Mouse (Mus musculus) C3H10T1/2 (cell line): ENCODE data around the gene Olfr1239. TPM values are rescaled to one million over a fixed set of nuclear protein-coding genes. Genes with fewer than 3 reads are reported as not detected.

Source experiments
- polyA plus RNA-seq, 2 experiments: library from polyadenylated mRNA; unstranded; fragments of >200 nt; fragmentation: generic; extraction: Trizol; gene quantifications; one replicate each; pipeline ENCODE4 v1.2.1; 2012; ENCODE audit warnings: missing spikeins in 2 of 2

Olfr1239 gene
- polyA plus RNA-seq = not detected

DNA sequence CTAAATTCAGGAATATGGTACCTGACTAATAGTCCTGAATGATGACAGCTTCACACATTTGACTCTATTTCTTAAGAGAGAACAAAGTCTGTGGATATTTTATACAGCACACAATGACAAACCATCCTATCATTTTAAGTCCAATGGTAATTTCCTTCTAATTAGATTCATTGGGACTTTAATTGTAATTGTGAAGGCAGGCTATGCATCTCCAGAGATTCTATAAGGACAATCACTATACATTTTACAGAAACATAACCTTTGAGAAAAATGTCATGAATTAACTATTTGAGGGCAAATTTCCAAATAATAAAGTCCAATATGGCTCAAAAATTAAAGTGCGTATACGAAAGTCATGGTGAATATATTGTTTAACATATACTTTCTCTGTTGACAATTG, at the start of gene Olfr1239:
TSS of gene Olfr1239 (minus strand) at position 101 of the 400 bp plus-strand sequence.

DNA sequence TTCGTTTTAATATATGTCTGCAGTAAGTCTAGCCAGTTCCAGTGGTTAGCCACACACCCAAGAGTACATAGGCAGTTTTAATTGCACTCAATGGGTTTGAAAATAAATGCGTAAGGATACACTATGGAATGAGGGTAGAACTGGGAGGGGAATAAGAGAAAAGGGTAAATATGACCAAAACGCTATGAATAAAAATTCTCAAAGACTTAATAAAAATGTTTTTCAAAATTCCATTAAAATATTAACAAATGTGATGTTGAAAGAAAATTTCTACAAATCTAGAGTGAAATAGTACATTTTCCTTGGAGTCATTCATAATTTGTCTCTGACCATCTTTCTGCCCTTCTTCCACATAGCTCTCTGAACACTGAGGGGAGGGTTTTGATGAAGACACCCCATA, 22.7 kb upstream of the Olfr1239 start, which contains the start of gene Olfr1240:
TSS of gene Olfr1240 (minus strand) at position 101 of the 400 bp plus-strand sequence.

DNA sequence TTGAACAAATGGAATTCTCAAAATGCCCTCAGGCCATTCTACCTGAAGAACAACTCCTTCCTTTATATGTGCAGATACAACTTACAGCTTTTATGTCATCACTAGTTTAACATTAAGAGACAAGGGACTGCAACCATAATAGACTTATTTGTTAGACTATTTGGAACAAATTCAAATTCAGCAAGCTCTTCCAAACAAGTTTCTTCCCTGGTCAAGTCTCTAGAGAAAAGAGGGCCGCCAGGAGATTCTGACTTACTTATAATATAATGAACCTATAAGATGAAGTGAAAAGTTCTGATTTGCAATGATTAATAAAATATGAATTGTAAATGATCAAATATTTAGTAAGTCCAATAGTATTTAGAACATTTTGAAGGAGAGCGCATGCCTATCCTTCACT, 10.6 kb downstream of the Olfr1239 start, which contains the start of gene Olfr1238:
TSS of gene Olfr1238 (minus strand) at position 101 of the 400 bp plus-strand sequence.

Other genes starting within 250 kb of the Olfr1239 start
- gene Olfr1225, start 245.7 kb downstream of the Olfr1239 start, polyA plus RNA-seq = not detected
- gene Olfr1226, start 220.4 kb downstream of the Olfr1239 start, polyA plus RNA-seq = not detected
- gene Olfr1228, start 166.3 kb downstream of the Olfr1239 start, polyA plus RNA-seq = not detected
- not detected for gene Olfr1229, start 132.4 kb downstream of the Olfr1239 start, polyA plus RNA-seq
- gene Olfr1230, start 123.1 kb downstream of the Olfr1239 start, polyA plus RNA-seq = not detected
- gene Olfr1231, start 113.3 kb downstream of the Olfr1239 start, polyA plus RNA-seq = not detected
- gene Olfr1232, start 90.7 kb downstream of the Olfr1239 start, polyA plus RNA-seq = not detected
- not detected for gene Olfr1233, start 78.0 kb downstream of the Olfr1239 start, polyA plus RNA-seq
- gene Olfr1234, start 55.5 kb downstream of the Olfr1239 start, polyA plus RNA-seq = not detected
- gene Olfr1238, start 10.7 kb downstream of the Olfr1239 start, polyA plus RNA-seq = not detected
- gene Olfr1240, start 22.6 kb upstream of the Olfr1239 start, polyA plus RNA-seq = not detected
- gene Olfr1241, start 66.7 kb upstream of the Olfr1239 start, polyA plus RNA-seq = not detected
- not detected for gene Olfr1242, start 77.9 kb upstream of the Olfr1239 start, polyA plus RNA-seq
- not detected for gene Olfr1243, start 111.1 kb upstream of the Olfr1239 start, polyA plus RNA-seq
- not detected for gene Olfr1245, start 158.0 kb upstream of the Olfr1239 start, polyA plus RNA-seq
- gene Olfr1246, start 172.8 kb upstream of the Olfr1239 start, polyA plus RNA-seq = not detected
- not detected for gene Olfr1247, start 193.7 kb upstream of the Olfr1239 start, polyA plus RNA-seq
- not detected for gene Olfr1248, start 197.8 kb upstream of the Olfr1239 start, polyA plus RNA-seq
- gene Olfr1249, start 214.6 kb upstream of the Olfr1239 start, polyA plus RNA-seq = not detected
- not detected for gene Olfr1250, start 241.1 kb upstream of the Olfr1239 start, polyA plus RNA-seq